Mouse (Mus musculus): Measurements from ENCODE around the gene Nr3c2. TPM values are rescaled to one million over a fixed set of nuclear protein-coding genes. Genes with fewer than 3 reads are reported as not detected.

The Nr3c2 gene
- total and polyA plus RNA-seq, 3 experiments, result 0.12 to 0.30 TPM; not detected in 1

DNA sequence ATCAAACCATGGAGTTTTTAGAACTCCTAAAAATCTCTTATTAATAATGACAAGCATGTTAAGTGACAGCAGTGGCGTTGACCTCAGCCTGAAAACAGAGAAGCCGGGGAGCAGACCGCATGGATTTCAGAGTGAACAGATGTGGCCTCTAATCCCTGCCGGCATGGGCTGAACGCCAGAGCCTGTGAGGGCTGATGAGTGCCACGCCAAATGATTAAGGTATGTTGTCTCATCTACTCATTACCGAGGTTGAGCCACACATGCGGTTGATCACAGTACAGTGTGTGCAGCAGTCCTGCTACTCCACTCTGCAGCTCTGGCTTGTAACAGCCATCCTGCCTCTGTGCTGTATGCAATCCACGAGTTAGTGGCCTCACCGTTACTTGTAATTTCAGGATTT, 110.2 kb downstream of the Nr3c2 start:
- TF ChIP-seq ZNF384 (IDR thresholded peaks at IDR 0.05; ENCODE audit: low read depth, low read length), result no peak
- no peak for TF ChIP-seq GABPA (IDR thresholded peaks at IDR 0.05; ENCODE audit: insufficient replicate concordance, low read depth, low read length)
- no peak for TF ChIP-seq IRF4 (IDR thresholded peaks at IDR 0.05; ENCODE audit: low read depth, low read length)
- TF ChIP-seq MEF2A (IDR thresholded peaks at IDR 0.05; ENCODE audit: borderline replicate concordance, low read depth, low read length), result no peak
- TF ChIP-seq PAX5 (IDR thresholded peaks at IDR 0.05; ENCODE audit: low read length), result no peak
- no peak for TF ChIP-seq MAX (IDR thresholded peaks at IDR 0.05; ENCODE audit: low read length)
- no peak for TF ChIP-seq JUND (conservative IDR thresholded peaks at IDR 0.05; ENCODE audit: low read depth, low read length)
- no peak for TF ChIP-seq EP300 (IDR thresholded peaks at IDR 0.05; ENCODE audit: low read length)
- TF ChIP-seq ZMIZ1 (IDR thresholded peaks at IDR 0.05; ENCODE audit: low read depth, low read length), result no peak
- no peak for TF ChIP-seq E2F4 (IDR thresholded peaks at IDR 0.05; ENCODE audit: insufficient replicate concordance, low read depth, low read length)
- TF ChIP-seq MAFK (IDR thresholded peaks at IDR 0.05; ENCODE audit: insufficient replicate concordance, low read length), result no peak
- TF ChIP-seq CHD1 (IDR thresholded peaks at IDR 0.05; ENCODE audit: low read depth, low read length), result no peak
- TF ChIP-seq POLR2AphosphoS2 (IDR thresholded peaks at IDR 0.05; ENCODE audit: low read depth, low read length), result no peak
- TF ChIP-seq ZC3H11A (IDR thresholded peaks at IDR 0.05; ENCODE audit: low read depth, low read length), result no peak
- TF ChIP-seq MYC (IDR thresholded peaks at IDR 0.05; ENCODE audit: low read depth, low read length), result no peak
- TF ChIP-seq ZKSCAN1 (IDR thresholded peaks at IDR 0.05; ENCODE audit: borderline replicate concordance, low read depth, low read length), result no peak
- Histone ChIP-seq H3K9me3 (replicated peaks; ENCODE audit: low read length) (no peaks in the 10 kb centered on the region), H3K4me1 (ENCODE audit: control insufficient read depth in 1 of 2, insufficient read depth in 2 of 2) (no peaks in the 10 kb centered on the region), H3K9ac (ENCODE audit: insufficient read depth, low read depth) (no peak overlapping the region), H3K4me2 (ENCODE audit: insufficient read depth, low read depth, poor library complexity, severe bottlenecking) (no peak overlapping the region), H3K27me3 (replicated peaks) (no peaks in the 10 kb centered on the region), H3K36me3 (replicated peaks in 1 of 2; ENCODE audit: control insufficient read depth in 1 of 2, insufficient read depth in 1 of 2, low read length in 1 of 2) (no peaks in the 10 kb centered on the region), H3K27ac (ENCODE audit: insufficient read depth, low read depth) (no peak overlapping the region), H3K79me2 (replicated peaks; ENCODE audit: control insufficient read depth, extremely low read depth, insufficient read depth, poor library complexity, severe bottlenecking) (no peaks in the 10 kb centered on the region), H3K4me3 (replicated peaks in 1 of 3; ENCODE audit: low read depth in 2 of 3, low read length in 2 of 3, poor library complexity in 1 of 3) (no peak overlapping the region)
- dilution Hi-C loops (cut with MboI; ENCODE audit: extremely low pct_ligation_motif_present, extremely low pct_unique_long_range_greater_than_20kb, low sequenced_read_pairs), result no loop called here
- no peak for DNase-seq (ENCODE audit: extremely low read depth)
- in situ Hi-C loops (cut with MboI; ENCODE audit: low pct_ligation_motif_present, low pct_unique_long_range_greater_than_20kb, low sequenced_read_pairs), result no loop called here

- H3K4me2 ChIP-seq (ENCODE audit: insufficient read depth, low read depth, poor library complexity, severe bottlenecking), result no peak overlapping the region
- no peaks in the 10 kb centered on the region for H3K79me2 ChIP-seq (replicated peaks; ENCODE audit: control insufficient read depth, extremely low read depth, insufficient read depth, poor library complexity, severe bottlenecking)
- H3K9me3 ChIP-seq (replicated peaks; ENCODE audit: low read length), result no peaks in the 10 kb centered on the region
- dilution Hi-C loops (cut with MboI; ENCODE audit: extremely low pct_ligation_motif_present, extremely low pct_unique_long_range_greater_than_20kb, low sequenced_read_pairs) (no loop called here), in situ Hi-C loops (cut with MboI; ENCODE audit: low pct_ligation_motif_present, low pct_unique_long_range_greater_than_20kb, low sequenced_read_pairs) (no loop called here)
- no peak for TF ChIP-seq KAT2A (IDR thresholded peaks at IDR 0.05; ENCODE audit: insufficient replicate concordance, low read length)
- TF ChIP-seq CHD1 (IDR thresholded peaks at IDR 0.05; ENCODE audit: low read depth, low read length), result no peak
- TF ChIP-seq BHLHE40 (IDR thresholded peaks at IDR 0.05; ENCODE audit: low read depth, low read length), result no peak
- no peak for TF ChIP-seq ZC3H11A (IDR thresholded peaks at IDR 0.05; ENCODE audit: low read depth, low read length)
- no peak for TF ChIP-seq SMC3 (IDR thresholded peaks at IDR 0.05; ENCODE audit: low read depth, low read length)
- no peak for TF ChIP-seq E2F4 (IDR thresholded peaks at IDR 0.05; ENCODE audit: insufficient replicate concordance, low read depth, low read length)
- TF ChIP-seq ETS1 (conservative IDR thresholded peaks at IDR 0.05; ENCODE audit: low read depth, low read length), result no peak
- TF ChIP-seq ZKSCAN1 (IDR thresholded peaks at IDR 0.05; ENCODE audit: borderline replicate concordance, low read depth, low read length), result no peak
- TF ChIP-seq RAD21 (IDR thresholded peaks at IDR 0.05; ENCODE audit: low read depth, low read length), result no peak
- TF ChIP-seq MEF2A (IDR thresholded peaks at IDR 0.05; ENCODE audit: borderline replicate concordance, low read depth, low read length), result no peak
- no peak for TF ChIP-seq ZMIZ1 (IDR thresholded peaks at IDR 0.05; ENCODE audit: low read depth, low read length)
- TF ChIP-seq MAX (IDR thresholded peaks at IDR 0.05; ENCODE audit: low read length), result no peak
- no peak for TF ChIP-seq SIN3A (IDR thresholded peaks at IDR 0.05; ENCODE audit: low read length)
- TF ChIP-seq JUN (IDR thresholded peaks at IDR 0.05; ENCODE audit: insufficient read depth, low read depth, low read length), result no peak
- no peak for TF ChIP-seq UBTF (IDR thresholded peaks at IDR 0.05; ENCODE audit: low read depth, low read length)
- no peaks in the 10 kb centered on the region for H3K4me1 ChIP-seq (ENCODE audit: control insufficient read depth in 1 of 2, insufficient read depth in 2 of 2)
- no peak overlapping the region for H3K27ac ChIP-seq (ENCODE audit: insufficient read depth, low read depth)
- H3K36me3 ChIP-seq (replicated peaks in 1 of 2; ENCODE audit: control insufficient read depth in 1 of 2, insufficient read depth in 1 of 2, low read length in 1 of 2), result no peaks in the 10 kb centered on the region
- DNase-seq (ENCODE audit: extremely low read depth), result no peak
- no peak overlapping the region for H3K4me3 ChIP-seq (replicated peaks in 1 of 3; ENCODE audit: low read depth in 2 of 3, low read length in 2 of 3, poor library complexity in 1 of 3)
- no peak overlapping the region for H3K9ac ChIP-seq (ENCODE audit: insufficient read depth, low read depth)
- H3K27me3 ChIP-seq (replicated peaks), result no peaks in the 10 kb centered on the region
These were observed 112.7 kb downstream of the Nr3c2 start for GRCm38 (mm10) chr8:77011985-77012384.

Data from CH12.LX (cell line).